Mouse (Mus musculus) layer of hippocampus, adult 11-12 months (tissue): ENCODE data around the gene Arg1.
A peak's percentile ranks its signal among the peaks of the same experiment; 100 is the strongest.

Experiments
- DNase-seq: peaks from one replicate; pipeline ENCODE4 v3.0.0; 2022; ENCODE audit warnings: low spot score

Gene Arg1

GRCm38 (mm10) chr10:24926962-24927720 is at the start of gene Arg1:
Gene Arg1 (minus strand): TSS chr10:24927484.
- DNase-seq, result no peak

GRCm38 (mm10) chr10:24973845-24974514 is 46.7 kb upstream of the Arg1 start:
- no peak for DNase-seq

GRCm38 (mm10) chr10:24973385-24973784 is 46.1 kb upstream of the Arg1 start:
- no peak for DNase-seq

GRCm38 (mm10) chr10:24972923-24973322 is 45.6 kb upstream of the Arg1 start:
- DNase-seq, result no peak

- peak; percentile 45 for DNase-seq
Observed at GRCm38 (mm10) chr10:24965821-24966550, 38.7 kb upstream of the Arg1 start.

GRCm38 (mm10) chr10:24961889-24962288 is 34.6 kb upstream of the Arg1 start:
- DNase-seq, result no peak

GRCm38 (mm10) chr10:24961112-24961511 is 33.8 kb upstream of the Arg1 start:
- DNase-seq, result no peak

GRCm38 (mm10) chr10:24959043-24959916 is 32.0 kb upstream of the Arg1 start:
- DNase-seq, result no peak

- DNase-seq, result no peak
Observed at GRCm38 (mm10) chr10:24958280-24959042, 31.2 kb upstream of the Arg1 start.

- no peak for DNase-seq
Observed at GRCm38 (mm10) chr10:24953876-24954275, 26.6 kb upstream of the Arg1 start.

GRCm38 (mm10) chr10:24952549-24952948 is 25.3 kb upstream of the Arg1 start:
- DNase-seq, result no peak

GRCm38 (mm10) chr10:24951575-24951974 is 24.3 kb upstream of the Arg1 start:
- no peak for DNase-seq

- DNase-seq, result no peak
Observed at GRCm38 (mm10) chr10:24950223-24950622, 22.9 kb upstream of the Arg1 start.

GRCm38 (mm10) chr10:24948278-24948677 is 21.0 kb upstream of the Arg1 start:
- DNase-seq, result no peak

GRCm38 (mm10) chr10:24947871-24948270 is 20.6 kb upstream of the Arg1 start:
- no peak for DNase-seq

- DNase-seq, result no peak
Observed at GRCm38 (mm10) chr10:24930143-24930542, 2.9 kb upstream of the Arg1 start.

- DNase-seq, result no peak
Observed at GRCm38 (mm10) chr10:24928072-24928471, 788 bp upstream of the Arg1 start.

- DNase-seq, result no peak
Observed at GRCm38 (mm10) chr10:24926380-24926779, 904 bp downstream of the Arg1 start.

- no peak for DNase-seq
Observed at GRCm38 (mm10) chr10:24924296-24924695, 3.0 kb downstream of the Arg1 start.

GRCm38 (mm10) chr10:24922977-24923376 is 4.3 kb downstream of the Arg1 start:
- no peak for DNase-seq

- no peak for DNase-seq
Observed at GRCm38 (mm10) chr10:24915486-24915885, 11.8 kb downstream of the Arg1 start.
